Mouse (Mus musculus) retina, adult 2 months (tissue): Measurements from ENCODE around the gene Asprv1.

Experiments
- DNase-seq: peaks from one replicate; pipeline ENCODE4 v3.0.0-alpha.2; 2012; ENCODE audit warnings: low read depth, low spot score

The Asprv1 gene

GRCm38 (mm10) chr6:86615301-86615700, 12.7 kb upstream of the Asprv1 start:
- DNase-seq, result no peak

GRCm38 (mm10) chr6:86623201-86623600, 4.8 kb upstream of the Asprv1 start:
- no peak for DNase-seq

GRCm38 (mm10) chr6:86624074-86625030, 3.6 kb upstream of the Asprv1 start:
- no peak for DNase-seq

GRCm38 (mm10) chr6:86630141-86630540, 2.2 kb downstream of the Asprv1 start:
- no peak for DNase-seq

GRCm38 (mm10) chr6:86636495-86636894, 8.5 kb downstream of the Asprv1 start:
- no peak for DNase-seq

GRCm38 (mm10) chr6:86637171-86637835, 9.3 kb downstream of the Asprv1 start:
- no peak for DNase-seq

GRCm38 (mm10) chr6:86637860-86638259, 9.9 kb downstream of the Asprv1 start:
- DNase-seq, result no peak

- DNase-seq, result no peak
Observed at GRCm38 (mm10) chr6:86638434-86638833, 10.5 kb downstream of the Asprv1 start.

GRCm38 (mm10) chr6:86639180-86640160, 11.5 kb downstream of the Asprv1 start:
- DNase-seq, result no peak

GRCm38 (mm10) chr6:86640161-86640560, 12.2 kb downstream of the Asprv1 start:
- no peak for DNase-seq

- no peak for DNase-seq
Observed at GRCm38 (mm10) chr6:86640776-86641175, 12.8 kb downstream of the Asprv1 start.

GRCm38 (mm10) chr6:86641716-86642115, 13.8 kb downstream of the Asprv1 start:
- DNase-seq, result no peak

- no peak for DNase-seq
Observed at GRCm38 (mm10) chr6:86644775-86645400, 16.9 kb downstream of the Asprv1 start.

GRCm38 (mm10) chr6:86645551-86645950, 17.6 kb downstream of the Asprv1 start:
- DNase-seq, result no peak

GRCm38 (mm10) chr6:86646143-86646542, 18.2 kb downstream of the Asprv1 start:
- no peak for DNase-seq

GRCm38 (mm10) chr6:86653026-86653425, 25.1 kb downstream of the Asprv1 start:
- no peak for DNase-seq

- DNase-seq, result no peak
Observed at GRCm38 (mm10) chr6:86654270-86654916, 26.4 kb downstream of the Asprv1 start.

GRCm38 (mm10) chr6:86658501-86658900, 30.5 kb downstream of the Asprv1 start:
- no peak for DNase-seq

- no peak for DNase-seq
Observed at GRCm38 (mm10) chr6:86660161-86660877, 32.4 kb downstream of the Asprv1 start.

GRCm38 (mm10) chr6:86665076-86665475, 37.1 kb downstream of the Asprv1 start:
- DNase-seq, result no peak
